Mouse (Mus musculus): ENCODE data around the gene Akt1s1.
"Not testable (repeated sequence)": the region's sequence is repeated elsewhere in the genome, so short reads cannot be mapped to it uniquely, and the experiment has no call there.

The Akt1s1 gene

DNA sequence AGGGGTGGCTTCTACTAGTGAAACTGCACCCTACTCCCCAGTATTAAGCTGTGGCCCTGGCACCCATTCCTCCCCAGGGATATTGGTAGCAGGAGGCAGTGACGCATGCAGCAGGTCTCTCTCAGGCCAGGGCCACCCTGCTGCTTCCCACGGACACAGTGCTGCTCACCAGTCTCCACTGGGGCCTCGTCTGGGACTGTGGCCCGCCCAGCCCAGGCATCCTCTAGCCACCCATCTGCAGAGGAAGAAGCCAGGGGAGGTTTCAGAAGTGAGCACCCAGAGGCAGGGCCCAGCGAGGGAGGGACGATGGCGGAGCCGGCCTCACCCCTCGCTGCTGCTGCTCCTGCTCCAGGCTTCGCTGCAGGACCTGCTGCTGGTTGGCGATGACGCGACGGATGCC lies 14.4 kb downstream of the Akt1s1 start:
- in situ Hi-C loops (cut with MboI; ENCODE audit: low pct_unique_long_range_greater_than_20kb in 1 of 2, low sequenced_read_pairs in 2 of 2, unreplicated experiment in 1 of 2): no loop called here

DNA sequence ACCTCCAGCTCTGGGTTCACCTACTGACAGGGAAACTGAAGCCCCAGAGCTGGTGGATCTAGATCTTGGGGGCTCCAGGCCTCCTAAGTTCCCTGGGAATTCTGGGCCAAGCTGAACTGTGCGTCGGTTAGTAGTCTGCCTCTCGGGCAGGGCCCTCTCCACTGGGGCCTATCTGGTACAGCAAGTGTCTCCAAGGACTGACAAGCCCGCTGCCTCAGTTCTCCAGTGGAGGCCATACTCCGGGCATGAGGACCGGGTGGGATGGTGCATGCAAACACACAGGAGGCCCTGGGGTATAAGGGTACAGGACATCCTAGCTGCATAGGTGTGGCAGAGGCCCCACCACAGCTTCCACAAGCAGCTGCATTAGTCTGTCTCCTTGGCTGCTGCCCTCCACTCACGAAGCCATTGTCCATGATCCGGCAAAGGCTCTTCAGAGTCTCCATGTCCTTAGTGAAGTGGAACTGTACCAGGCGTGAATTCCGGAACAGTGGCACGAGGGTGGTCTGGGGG lies 15.2 kb downstream of the Akt1s1 start:
- in situ Hi-C loops (cut with MboI; ENCODE audit: low pct_unique_long_range_greater_than_20kb in 1 of 2, low sequenced_read_pairs in 2 of 2, unreplicated experiment in 1 of 2): no loop called here

DNA sequence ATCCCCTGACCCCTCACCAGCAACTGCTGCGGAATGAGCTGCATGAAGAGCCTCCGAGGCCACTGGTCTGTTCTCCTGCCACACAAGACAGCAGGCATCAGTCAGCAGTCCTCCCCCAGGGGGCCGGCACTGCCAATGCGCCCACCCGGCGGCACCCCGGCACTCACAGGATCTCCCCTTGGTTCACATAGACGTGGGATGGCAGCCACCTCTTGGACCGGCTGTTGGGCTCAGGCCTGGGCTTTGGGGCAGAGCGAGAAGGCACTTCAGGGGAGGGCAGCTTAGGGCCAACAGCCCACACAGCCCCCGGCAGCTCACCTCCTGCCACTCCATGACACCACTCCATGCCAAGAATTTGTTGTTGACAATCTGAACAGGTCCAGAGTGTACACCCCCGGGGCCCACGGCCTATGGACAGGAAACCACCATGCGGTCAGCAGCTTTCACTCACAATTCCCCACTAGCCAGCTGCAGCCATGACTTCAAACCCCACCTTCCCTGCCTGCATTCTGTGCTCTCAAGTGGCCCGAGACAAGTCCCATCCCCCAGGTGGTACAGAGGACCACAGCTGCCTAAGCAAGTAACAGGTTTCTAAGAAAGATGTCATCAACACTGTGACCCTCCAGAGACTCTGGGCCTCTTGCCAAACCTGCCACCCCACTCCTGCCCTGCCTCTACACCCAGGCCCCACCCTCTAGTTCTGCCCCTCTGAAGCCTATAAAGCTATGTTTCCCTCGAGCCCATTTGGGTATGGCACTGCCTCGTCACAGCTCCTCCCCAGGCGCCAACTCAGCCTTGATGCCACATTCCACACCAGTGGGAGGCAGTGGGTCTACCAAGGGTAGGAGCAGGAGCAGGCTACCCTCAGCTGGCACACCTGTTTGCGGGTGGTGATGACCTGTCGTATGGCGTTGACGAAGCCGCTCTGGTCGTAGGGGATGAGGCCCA lies 16.1 kb downstream of the Akt1s1 start:
- in situ Hi-C loops (cut with MboI; ENCODE audit: low pct_unique_long_range_greater_than_20kb in 1 of 2, low sequenced_read_pairs in 2 of 2, unreplicated experiment in 1 of 2): no loop called here

DNA sequence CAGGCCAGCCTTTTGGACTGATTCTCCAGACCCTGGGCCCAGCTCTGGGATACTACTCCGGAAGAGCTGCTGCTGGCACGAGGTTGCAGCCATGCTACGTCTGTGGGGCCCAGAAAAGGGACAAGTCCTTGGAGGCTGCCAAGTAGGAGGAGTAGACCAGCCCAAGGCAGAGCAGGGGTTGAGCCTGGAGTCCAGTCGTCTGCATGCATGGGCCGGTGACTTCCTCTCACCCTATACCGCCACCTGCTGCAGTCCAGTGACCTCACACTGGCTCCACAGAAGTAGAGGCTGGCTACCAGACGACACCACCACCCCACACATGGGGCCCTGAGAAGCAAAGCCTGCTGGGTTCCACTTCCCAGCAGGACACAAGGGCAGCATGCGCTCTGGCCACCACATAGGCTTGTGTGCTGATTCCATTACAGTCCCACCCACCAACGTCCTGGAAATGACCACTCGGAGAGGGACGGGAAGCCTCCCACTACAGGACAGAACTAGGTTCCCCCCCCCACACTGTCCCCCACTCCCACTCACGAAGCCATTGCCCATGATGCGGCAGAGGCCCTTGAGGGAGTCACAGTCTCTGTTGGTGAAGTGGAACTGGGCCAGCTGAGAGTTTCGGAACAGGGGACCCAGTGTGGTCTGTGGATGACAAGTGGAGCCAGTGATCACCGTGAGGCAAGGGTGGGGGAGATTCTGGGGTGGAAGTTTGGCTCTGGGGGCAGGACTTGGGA lies 17.7 kb downstream of the Akt1s1 start:
- in situ Hi-C loops (cut with MboI; ENCODE audit: low pct_unique_long_range_greater_than_20kb in 1 of 2, low sequenced_read_pairs in 2 of 2, unreplicated experiment in 1 of 2): no loop called here

DNA sequence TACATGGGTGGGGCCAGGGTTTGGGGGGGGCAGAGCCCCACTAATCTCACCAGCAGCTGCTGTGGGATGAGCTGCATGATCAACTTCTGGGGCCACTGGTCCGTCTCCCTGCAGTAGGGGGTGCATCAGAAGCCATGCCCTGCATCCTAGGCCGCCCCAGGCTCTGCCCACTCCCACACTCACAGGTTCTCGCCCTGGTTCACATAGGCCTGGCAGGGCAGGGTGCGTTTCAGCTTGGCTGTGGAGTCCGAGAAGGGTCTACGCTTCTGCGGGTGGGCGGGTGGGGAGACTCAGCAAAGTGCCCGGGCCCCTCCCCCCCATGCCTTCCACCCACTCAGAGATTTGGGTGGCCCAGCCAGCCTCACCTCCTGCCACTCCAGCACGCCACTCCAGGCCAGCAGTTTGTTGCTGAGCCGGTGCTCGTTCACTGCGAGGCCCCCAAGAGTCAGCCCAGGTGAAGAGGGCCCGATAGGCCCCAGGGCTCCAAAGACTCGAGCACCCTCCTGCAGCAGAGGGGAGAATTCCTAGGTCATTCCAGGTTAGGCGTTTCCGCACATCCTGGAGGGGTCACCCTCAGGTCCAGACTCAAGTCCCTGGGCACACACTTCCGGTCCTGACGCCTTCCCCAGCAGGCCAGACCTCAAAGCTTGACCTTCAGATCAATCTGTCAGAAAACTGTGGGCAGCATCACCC lies 18.4 kb downstream of the Akt1s1 start:
- in situ Hi-C loops (cut with MboI; ENCODE audit: low pct_unique_long_range_greater_than_20kb in 1 of 2, low sequenced_read_pairs in 2 of 2, unreplicated experiment in 1 of 2): no loop called here

DNA sequence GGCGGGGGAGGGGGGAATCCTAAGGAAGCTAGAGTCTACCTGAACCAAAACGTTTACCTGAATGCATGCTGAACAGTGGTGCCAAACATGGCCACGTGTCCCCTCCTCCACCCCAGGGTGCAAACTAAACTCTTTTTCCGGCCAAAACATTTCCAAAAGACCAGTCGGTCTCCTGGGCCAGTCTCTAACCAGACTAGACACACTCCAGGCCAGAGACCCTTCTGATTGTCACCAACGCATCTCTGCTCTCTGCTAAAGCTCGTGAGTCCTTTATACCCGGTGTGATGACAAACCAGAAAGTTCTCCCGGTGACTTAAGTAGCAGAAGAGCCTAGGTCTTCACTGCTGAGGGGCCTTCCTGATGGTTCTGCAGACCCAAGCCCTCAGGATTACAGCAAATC lies 19.0 kb downstream of the Akt1s1 start:
- in situ Hi-C loops (cut with MboI; ENCODE audit: low pct_unique_long_range_greater_than_20kb in 1 of 2, low sequenced_read_pairs in 2 of 2, unreplicated experiment in 1 of 2): no loop called here

DNA sequence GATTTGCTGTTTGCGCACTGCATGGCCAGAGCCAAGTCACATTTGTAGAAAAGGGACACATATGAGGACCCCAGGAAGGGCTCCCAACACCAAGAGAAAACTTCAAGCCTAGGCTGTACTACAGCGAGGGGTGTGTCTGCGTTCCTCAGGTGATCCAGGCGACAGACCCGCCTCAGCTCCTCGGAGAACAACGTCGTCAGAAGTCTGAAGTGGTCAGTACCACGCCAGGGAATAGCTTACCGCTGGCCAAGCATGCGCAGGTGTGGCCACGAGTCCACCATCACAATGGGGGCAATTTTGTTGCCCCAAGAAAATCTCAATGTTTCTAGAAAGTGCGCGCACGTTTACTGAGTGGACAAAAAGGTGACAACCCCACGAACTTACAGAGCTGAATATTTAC lies 19.7 kb downstream of the Akt1s1 start:
- in situ Hi-C loops (cut with MboI; ENCODE audit: low pct_unique_long_range_greater_than_20kb in 1 of 2, low sequenced_read_pairs in 2 of 2, unreplicated experiment in 1 of 2): no loop called here

DNA sequence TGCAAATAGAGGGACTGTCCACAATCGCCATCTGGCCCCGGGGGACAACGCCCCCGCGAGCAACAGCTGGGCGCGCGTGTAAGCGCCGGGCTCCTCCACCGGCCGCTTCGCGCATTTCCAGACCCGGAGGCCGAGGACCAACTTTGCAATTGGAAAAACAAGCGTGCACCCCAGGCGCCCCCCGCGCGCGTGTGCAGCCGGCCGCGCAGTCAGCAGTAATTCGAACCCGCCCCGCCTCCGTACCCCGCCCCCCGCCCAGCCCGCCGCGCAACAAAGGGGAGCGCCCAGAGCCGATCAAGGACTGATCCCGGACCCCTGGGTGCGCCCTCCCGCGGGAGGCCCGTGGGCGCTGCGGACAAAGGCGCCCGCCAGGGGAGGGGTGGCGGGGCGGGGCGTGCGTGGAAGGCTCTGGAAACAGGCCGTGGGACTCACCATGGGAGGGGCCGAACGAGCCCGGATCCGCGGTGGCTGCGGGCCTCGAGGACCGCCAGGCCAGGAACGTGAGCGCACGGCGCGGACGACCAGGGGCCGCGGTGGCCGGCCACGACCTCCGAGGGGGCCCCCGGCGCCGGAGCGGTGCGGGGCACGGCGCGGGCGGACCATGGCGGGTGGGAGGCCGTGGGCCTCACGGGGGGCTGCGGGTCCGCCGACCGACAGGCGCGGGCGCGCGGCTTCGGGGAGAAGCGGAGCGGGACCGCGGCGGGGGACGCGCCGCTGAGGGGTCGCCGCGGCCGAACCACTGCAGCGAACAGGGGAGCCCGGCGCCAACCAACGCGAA lies 20.3 kb downstream of the Akt1s1 start:
- in situ Hi-C loops (cut with MboI; ENCODE audit: low pct_unique_long_range_greater_than_20kb in 1 of 2, low sequenced_read_pairs in 2 of 2, unreplicated experiment in 1 of 2): no loop called here

DNA sequence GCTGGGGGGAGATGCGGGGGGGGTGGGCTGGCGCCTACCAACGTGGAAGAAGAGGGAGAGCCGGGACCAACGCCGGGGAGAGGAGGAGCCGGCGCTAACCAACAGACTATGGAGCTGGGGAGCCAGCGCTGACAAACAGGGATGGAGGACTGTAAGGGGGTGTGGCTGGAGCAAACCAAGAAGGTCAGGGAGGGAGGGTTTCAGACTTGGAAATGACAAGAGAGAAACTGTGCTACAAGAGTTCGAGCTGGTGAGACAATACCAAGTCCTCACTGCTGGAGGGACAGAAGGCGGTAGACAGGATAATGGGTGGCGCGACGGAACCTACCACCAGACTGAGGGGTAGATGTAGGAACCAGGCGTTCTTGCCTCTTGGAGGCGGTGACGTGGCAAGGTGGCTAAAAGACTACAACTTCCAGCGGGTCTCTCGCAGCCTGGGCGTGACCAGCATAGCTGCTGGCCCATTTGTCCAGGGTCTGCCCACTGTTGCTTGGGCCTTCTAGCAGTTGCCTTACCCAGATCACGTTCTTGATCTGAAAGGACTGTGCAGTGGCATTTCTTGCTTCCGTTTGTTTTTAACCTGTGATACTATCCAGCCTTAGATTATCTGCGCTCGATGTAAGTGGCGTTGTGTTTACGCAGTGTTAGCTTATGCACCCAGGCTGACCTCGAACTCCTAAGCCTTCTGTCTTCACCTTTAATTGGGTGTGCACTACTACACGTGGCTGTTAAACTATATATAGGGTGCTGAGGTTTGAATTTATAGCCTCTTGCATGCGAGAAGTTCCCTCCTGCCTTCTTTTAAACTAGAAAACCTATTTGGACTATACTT lies 21.1 kb downstream of the Akt1s1 start, which contains the start of gene Ptov1:
Ptov1 (minus strand) TSS at position 92 of the 832 bp plus-strand sequence.
- in situ Hi-C loops (cut with MboI; ENCODE audit: low pct_unique_long_range_greater_than_20kb in 1 of 2, low sequenced_read_pairs in 2 of 2, unreplicated experiment in 1 of 2): no loop called here

DNA sequence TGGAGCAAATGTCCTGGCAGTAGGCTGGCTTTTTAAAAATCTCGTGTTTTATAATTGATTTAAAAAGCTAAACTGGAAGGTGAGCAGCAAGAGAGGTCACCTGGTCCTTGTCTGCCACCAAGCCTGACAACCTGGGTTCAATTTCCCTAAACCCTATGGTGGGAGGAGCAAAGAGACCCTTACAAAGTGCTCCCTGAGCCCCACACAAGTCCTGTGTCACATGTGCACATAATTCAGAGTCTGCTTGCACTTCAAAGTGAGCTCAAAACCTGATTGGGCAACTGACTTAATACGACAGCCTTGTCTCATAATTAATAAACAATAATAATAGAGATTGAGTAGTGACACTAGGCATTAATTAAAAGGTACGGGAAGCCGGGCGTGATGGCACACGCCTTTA lies 21.8 kb downstream of the Akt1s1 start:
- in situ Hi-C loops (cut with MboI; ENCODE audit: low pct_unique_long_range_greater_than_20kb in 1 of 2, low sequenced_read_pairs in 2 of 2, unreplicated experiment in 1 of 2): no loop called here

DNA sequence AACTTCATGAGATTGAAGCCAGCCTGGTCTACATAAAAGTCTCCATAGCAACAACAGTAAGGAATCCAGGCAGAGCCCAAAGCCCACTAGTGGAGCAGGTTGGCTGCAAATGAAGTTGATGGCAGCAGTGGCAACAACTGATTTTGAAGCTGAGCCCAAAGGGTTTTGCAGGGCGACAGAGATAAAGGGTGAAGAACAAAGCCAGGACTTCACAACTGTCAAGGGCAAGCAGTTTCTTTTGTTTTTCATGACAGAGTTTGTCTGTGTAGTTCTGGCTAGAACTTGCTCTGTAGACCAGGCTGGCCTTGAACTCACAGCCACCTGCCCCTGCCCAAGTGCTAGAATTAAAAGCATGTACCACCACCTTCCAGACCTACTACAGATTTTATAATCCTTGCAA lies 22.4 kb downstream of the Akt1s1 start:
- in situ Hi-C loops (cut with MboI; ENCODE audit: low pct_unique_long_range_greater_than_20kb in 1 of 2, low sequenced_read_pairs in 2 of 2, unreplicated experiment in 1 of 2): no loop called here

DNA sequence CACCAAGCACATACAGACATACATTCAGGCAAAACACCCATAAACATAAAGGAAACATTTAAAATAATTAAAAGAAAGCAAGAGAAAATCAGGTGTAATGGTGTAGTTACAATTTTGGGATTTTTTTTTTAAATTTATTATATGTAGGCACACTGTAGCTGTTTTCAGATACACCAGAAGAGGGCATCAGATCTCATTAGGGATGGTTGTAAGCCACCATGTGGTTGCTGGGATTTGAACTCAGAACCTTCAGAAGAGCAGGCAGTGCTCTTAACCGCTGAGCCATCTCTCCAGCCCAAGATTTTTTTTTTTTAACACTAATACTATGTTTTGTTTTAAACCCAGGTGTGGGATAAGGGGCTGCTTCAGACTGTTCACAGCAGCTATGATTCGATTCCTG lies 23.0 kb downstream of the Akt1s1 start:
- in situ Hi-C loops (cut with MboI; ENCODE audit: low pct_unique_long_range_greater_than_20kb in 1 of 2, low sequenced_read_pairs in 2 of 2, unreplicated experiment in 1 of 2): not testable (repeated sequence)

DNA sequence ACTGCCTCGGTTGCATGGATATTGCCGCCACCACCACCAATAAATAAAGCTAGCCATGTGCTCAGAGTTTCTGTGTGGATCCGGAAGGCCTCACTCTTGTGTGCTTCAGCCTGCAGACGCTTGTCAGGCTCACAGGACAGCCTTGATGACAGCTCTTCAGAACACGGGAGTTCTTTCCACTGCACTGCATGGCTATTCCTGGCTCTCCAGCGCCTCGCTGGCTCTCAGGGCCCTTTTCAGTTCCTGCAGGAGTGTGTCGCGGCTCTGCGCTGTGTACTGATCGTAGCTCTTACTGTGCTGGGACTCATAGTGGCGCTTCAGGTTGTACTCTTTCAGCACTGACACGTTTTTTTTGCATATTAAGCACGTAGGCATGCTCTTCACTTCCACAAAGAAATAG lies 29.0 kb downstream of the Akt1s1 start:
- in situ Hi-C loops (cut with MboI; ENCODE audit: low pct_unique_long_range_greater_than_20kb in 1 of 2, low sequenced_read_pairs in 2 of 2, unreplicated experiment in 1 of 2): no loop called here

DNA sequence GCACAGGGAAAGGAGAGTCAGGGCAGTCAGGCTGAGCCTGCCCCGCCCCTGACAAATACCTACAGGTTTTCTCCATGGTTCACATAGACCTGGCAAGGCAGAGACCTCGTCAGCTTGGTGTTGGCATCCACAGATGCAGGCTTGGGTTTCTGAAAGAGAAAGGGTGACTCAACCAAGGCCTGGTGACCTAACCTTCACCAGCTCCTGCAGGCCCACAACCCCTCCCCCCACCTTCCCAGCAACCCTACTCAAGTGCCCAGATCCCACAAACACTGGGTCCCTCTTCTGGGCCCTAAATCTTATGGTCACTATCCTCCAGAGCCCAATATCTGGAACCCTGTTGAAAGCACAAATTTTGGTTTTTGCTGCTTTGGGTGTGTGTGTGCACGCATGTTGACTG lies 34.2 kb downstream of the Akt1s1 start:
- in situ Hi-C loops (cut with MboI; ENCODE audit: low pct_unique_long_range_greater_than_20kb in 1 of 2, low sequenced_read_pairs in 2 of 2, unreplicated experiment in 1 of 2): no loop called here

DNA sequence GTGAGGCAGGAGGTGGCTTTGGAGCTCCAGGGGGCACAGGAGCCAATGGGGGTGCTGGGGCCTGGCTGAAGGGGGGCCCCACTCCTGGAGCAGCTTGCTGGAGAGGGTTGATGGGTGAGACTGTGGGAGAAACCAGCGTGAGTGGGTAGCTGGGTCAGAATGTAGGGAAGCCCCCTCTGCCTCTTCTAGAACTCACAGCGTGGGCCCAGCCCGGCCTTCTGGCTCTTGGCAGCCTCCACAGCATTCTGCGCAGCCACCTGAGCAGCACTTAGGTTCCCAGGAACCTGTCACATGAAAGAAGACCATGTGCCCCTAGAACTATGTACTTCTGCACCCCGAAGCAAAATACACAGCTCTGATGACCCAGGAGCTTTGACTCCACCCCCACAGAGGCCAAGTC lies 35.8 kb downstream of the Akt1s1 start:
- in situ Hi-C loops (cut with MboI; ENCODE audit: low pct_unique_long_range_greater_than_20kb in 1 of 2, low sequenced_read_pairs in 2 of 2, unreplicated experiment in 1 of 2): no loop called here

DNA sequence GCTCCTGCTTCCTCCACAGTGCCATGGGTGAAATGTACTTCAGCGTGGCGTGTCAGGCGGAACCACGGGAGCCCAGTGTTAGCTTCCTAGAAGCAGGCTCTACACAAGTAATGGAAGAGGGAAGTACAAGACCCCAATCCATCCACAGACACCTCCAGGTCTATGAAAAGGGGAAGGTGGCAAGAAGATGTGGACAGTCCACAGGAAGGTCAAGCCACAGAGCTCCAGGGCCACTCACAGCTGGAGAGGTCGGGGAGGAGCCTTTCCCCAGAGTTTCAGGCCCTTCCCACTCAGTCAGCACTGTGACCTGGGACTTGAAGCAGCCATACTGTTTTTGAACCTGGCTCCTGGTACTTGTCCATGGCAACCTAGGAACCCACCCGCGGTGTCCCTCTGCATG lies 38.2 kb downstream of the Akt1s1 start:
- in situ Hi-C loops (cut with MboI; ENCODE audit: low pct_unique_long_range_greater_than_20kb in 1 of 2, low sequenced_read_pairs in 2 of 2, unreplicated experiment in 1 of 2): no loop called here

DNA sequence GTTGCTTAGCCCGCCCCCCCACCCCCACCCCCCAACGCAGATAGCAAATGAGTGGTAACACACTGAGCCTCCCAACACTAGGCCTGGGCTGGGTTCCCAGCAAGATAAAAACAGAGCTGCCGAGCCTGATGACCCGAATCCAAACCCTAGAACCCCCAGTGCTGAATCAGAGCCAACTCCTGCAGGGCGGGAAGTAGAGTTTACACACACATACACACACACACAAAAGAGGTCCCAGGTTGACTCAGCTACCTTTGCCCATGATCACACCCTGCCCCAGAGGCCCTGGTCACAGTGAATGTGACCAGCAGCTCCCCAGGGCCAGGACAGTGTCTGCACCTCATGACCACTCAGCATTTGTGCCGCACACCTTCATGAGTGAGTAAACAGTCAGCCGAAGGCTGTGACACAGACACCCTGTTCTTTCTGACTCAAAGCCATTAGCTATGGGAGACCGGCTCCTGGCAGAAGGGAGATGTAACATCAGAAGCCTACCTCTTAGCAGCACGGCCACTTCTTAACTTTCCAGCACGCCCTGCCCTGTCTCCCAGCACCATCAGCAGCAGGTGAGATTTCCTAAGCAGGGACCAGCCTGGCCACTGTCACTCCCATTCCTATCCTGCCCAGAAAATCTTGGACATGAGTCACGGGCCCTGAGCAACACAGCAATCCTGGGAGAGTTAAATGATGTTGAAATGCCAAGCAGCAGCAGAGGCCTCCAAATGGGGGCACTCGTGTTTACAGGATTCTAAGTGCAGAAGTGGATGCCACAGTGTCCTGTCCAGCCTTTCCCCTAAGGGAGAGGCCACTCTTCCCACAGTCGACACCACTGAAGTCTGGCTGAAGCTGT lies 39.7 kb downstream of the Akt1s1 start:
- in situ Hi-C loops (cut with MboI; ENCODE audit: low pct_unique_long_range_greater_than_20kb in 1 of 2, low sequenced_read_pairs in 2 of 2, unreplicated experiment in 1 of 2): no loop called here

Measured in mouse embryonic stem cell (cell line).